Mouse (Mus musculus) retina, postnatal 7 days (tissue): ENCODE results near the gene Olfr690.
"Not testable (repeated sequence)": the region's sequence is repeated elsewhere in the genome, so short reads cannot be mapped to it uniquely, and the experiment has no call there.

ENCODE experiments used
- DNase-seq: peaks from one replicate; pipeline ENCODE4 v3.0.0-alpha.2; 2012; ENCODE audit warnings: low read depth, low spot score

Olfr690 gene

GRCm38 (mm10) chr7:105334004-105334403, at the start of gene Olfr690:
Gene Olfr690 (minus strand): TSS chr7:105334104.
- DNase-seq: no peak

- no peak for DNase-seq
Observed at GRCm38 (mm10) chr7:105380329-105380728, 46.4 kb upstream of the Olfr690 start.

GRCm38 (mm10) chr7:105374866-105375265, 41.0 kb upstream of the Olfr690 start, which contains the start of gene Gm5901:
Gene Gm5901 (plus strand): TSS chr7:105375038.
- DNase-seq: no peak

GRCm38 (mm10) chr7:105373976-105374375, 40.1 kb upstream of the Olfr690 start:
- no peak for DNase-seq

GRCm38 (mm10) chr7:105373509-105373908, 39.6 kb upstream of the Olfr690 start:
- DNase-seq: no peak

GRCm38 (mm10) chr7:105372912-105373311, 39.0 kb upstream of the Olfr690 start:
- DNase-seq: no peak

GRCm38 (mm10) chr7:105368521-105368920, 34.6 kb upstream of the Olfr690 start:
- no peak for DNase-seq

GRCm38 (mm10) chr7:105367930-105368329, 34.0 kb upstream of the Olfr690 start, which contains the start of gene Olfr692:
Gene Olfr692 (plus strand): TSS chr7:105368230.
- DNase-seq: no peak

GRCm38 (mm10) chr7:105367268-105367667, 33.4 kb upstream of the Olfr690 start:
- DNase-seq: no peak

- DNase-seq: no peak
Observed at GRCm38 (mm10) chr7:105361713-105362112, 27.8 kb upstream of the Olfr690 start.

- DNase-seq: not testable (repeated sequence)
Observed at GRCm38 (mm10) chr7:105356487-105356886, 22.6 kb upstream of the Olfr690 start.

GRCm38 (mm10) chr7:105356064-105356463, 22.2 kb upstream of the Olfr690 start:
- not testable (repeated sequence) for DNase-seq

GRCm38 (mm10) chr7:105342752-105343151, 8.8 kb upstream of the Olfr690 start:
- no peak for DNase-seq

- no peak for DNase-seq
Observed at GRCm38 (mm10) chr7:105342170-105342569, 8.3 kb upstream of the Olfr690 start, which contains the start of gene Olfr691. Gene Olfr691 (minus strand): TSS chr7:105342270.

- DNase-seq: no peak
Observed at GRCm38 (mm10) chr7:105325302-105325701, 8.6 kb downstream of the Olfr690 start.

- DNase-seq: no peak
Observed at GRCm38 (mm10) chr7:105310865-105311264, 23.0 kb downstream of the Olfr690 start, which contains the start of gene Olfr689. Gene Olfr689 (plus strand): TSS chr7:105311165.

GRCm38 (mm10) chr7:105290051-105290450, 43.9 kb downstream of the Olfr690 start:
- DNase-seq: no peak

GRCm38 (mm10) chr7:105287795-105288194, 46.1 kb downstream of the Olfr690 start, which contains the start of gene Olfr688:
Gene Olfr688 (plus strand): TSS chr7:105288095.
- no peak for DNase-seq
